Mouse (Mus musculus) megakaryocyte, embryonic 14.5 days (primary cell): ENCODE data around the gene Mob3b. TPM values are rescaled to one million over a fixed set of nuclear protein-coding genes. Genes with fewer than 3 reads are reported as not detected.

Experiments
- H3K27me3 ChIP-seq: replicated peaks from 2 replicates; pipeline ENCODE3; 2012; ENCODE audit warnings: inconsistent platforms
- H3K36me3 ChIP-seq: replicated peaks from 2 replicates; pipeline ENCODE3; 2012; ENCODE audit warnings: low read length, inconsistent platforms, mixed read lengths
- H3K4me1 ChIP-seq: 2 replicates; pipeline ENCODE4 v1.6.1; 2012; ENCODE audit warnings: inconsistent platforms
- H3K4me3 ChIP-seq: replicated peaks from 2 replicates; pipeline ENCODE3; 2012; ENCODE audit warnings: moderate library complexity, mild to moderate bottlenecking, inconsistent platforms
- H3K9me3 ChIP-seq: 2 replicates; pipeline ENCODE4 v1.6.1; 2012; ENCODE audit warnings: inconsistent platforms
- FLI1 ChIP-seq: IDR thresholded peaks from 2 replicates; pipeline ENCODE4 v1.6.1; 2012; ENCODE audit warnings: low read length, inconsistent platforms, mixed read lengths
- GATA1 ChIP-seq: IDR thresholded peaks from 3 replicates; pipeline ENCODE4 v1.6.1; 2012; ENCODE audit warnings: mixed read lengths, low read length, inconsistent platforms, borderline replicate concordance
- polyA plus RNA-seq: library from polyadenylated mRNA; stranded (reverse); fragments of >175 nt; gene quantifications from 2 replicates; pipeline ENCODE4 v1.2.3, GENCODE M21; 2012; ENCODE audit warnings: low replicate concordance; ENCODE audit not compliant: insufficient read depth

Gene Mob3b
- polyA plus RNA-seq, 1 experiment = 0.34 TPM

DNA sequence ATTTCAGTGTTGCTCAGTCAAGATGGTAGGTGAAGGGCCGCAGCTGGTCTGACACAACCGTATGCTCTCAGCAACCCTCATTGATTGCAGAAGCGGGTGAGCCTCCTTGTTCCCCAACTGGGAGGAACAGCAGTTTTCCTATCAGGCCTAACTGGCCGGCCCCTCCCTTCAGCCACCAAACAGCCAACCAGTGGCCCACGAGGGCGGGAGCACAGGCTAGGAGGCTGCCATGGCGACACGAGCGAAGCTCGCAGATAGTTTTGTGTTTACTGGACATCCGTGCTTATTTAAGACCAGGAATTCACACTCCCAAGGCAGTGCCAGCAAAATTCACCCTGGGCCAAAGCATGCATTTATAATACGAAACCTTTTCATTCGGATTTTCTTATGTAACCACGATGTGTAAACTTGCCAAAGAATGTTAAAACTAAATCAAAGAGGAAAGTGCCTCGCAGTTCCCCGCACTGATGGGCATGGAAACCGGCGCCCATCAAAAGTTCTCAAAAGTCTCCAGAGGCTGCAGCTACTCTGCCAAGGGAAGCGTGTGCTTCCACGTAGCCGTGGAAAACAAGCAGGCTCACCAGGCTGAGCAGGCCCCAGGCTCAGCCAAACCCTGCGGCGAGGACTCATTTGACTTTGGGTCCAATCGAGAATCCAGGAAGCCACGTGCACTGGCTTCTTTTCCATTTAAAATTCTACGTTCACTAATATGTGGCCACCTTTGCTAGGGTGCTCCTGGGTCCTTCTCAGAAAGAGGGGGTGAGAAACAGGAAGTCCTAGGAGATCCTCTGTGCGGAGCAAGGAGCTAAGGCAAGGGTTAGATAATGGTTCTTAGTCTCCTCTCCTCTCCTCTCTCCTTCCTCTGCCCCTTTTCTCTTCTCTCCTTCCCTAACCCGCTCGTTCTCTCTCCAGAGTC lies 57.2 kb downstream of the Mob3b start:
- peak overlapping the region; percentile 81 for H3K4me3 ChIP-seq
- no peaks in the 10 kb centered on the region for H3K36me3 ChIP-seq
- 0 out of 2 replicates have a peak, but pooled peaks cover 4% of the 10 kb centered on the region for H3K9me3 ChIP-seq
- no peaks in the 10 kb centered on the region; the same call in 1 of the 2 replicates for H3K4me1 ChIP-seq
- TF ChIP-seq GATA1 = no peak
- TF ChIP-seq FLI1 = no peak
- no peaks in the 10 kb centered on the region for H3K27me3 ChIP-seq

- Histone ChIP-seq H3K27me3 (no peaks in the 10 kb centered on the region), H3K36me3 (no peaks in the 10 kb centered on the region), H3K4me3 (peak overlapping the region; percentile 81), H3K9me3 (0 out of 2 replicates have a peak, but pooled peaks cover 4% of the 10 kb centered on the region), H3K4me1 (no peaks in the 10 kb centered on the region; the same call in 1 of the 2 replicates)
- no peak for TF ChIP-seq GATA1
- no peak for TF ChIP-seq FLI1
These were observed 57.9 kb downstream of the Mob3b start for GRCm38 (mm10) chr4:35099210-35099864.

- Histone ChIP-seq H3K4me3 (no peak overlapping the region), H3K36me3 (no peaks in the 10 kb centered on the region), H3K9me3 (0 out of 2 replicates have a peak, but pooled peaks cover 4% of the 10 kb centered on the region), H3K4me1 (no peaks in the 10 kb centered on the region; the same call in 1 of the 2 replicates), H3K27me3 (no peaks in the 10 kb centered on the region)
- TF ChIP-seq GATA1 = no peak
- TF ChIP-seq FLI1 = no peak
These were observed 58.7 kb downstream of the Mob3b start for GRCm38 (mm10) chr4:35098552-35098951.

GRCm38 (mm10) chr4:35096226-35097175 lies 60.8 kb downstream of the Mob3b start:
- TF ChIP-seq GATA1 (no peak), FLI1 (no peak)
- H3K9me3 ChIP-seq = 0 out of 2 replicates have a peak, but pooled peaks cover 4% of the 10 kb centered on the region
- peak overlapping the region; percentile 44 for H3K4me3 ChIP-seq
- H3K36me3 ChIP-seq = no peaks in the 10 kb centered on the region
- H3K4me1 ChIP-seq = no peaks in the 10 kb centered on the region; the same call in 1 of the 2 replicates
- no peaks in the 10 kb centered on the region for H3K27me3 ChIP-seq

DNA sequence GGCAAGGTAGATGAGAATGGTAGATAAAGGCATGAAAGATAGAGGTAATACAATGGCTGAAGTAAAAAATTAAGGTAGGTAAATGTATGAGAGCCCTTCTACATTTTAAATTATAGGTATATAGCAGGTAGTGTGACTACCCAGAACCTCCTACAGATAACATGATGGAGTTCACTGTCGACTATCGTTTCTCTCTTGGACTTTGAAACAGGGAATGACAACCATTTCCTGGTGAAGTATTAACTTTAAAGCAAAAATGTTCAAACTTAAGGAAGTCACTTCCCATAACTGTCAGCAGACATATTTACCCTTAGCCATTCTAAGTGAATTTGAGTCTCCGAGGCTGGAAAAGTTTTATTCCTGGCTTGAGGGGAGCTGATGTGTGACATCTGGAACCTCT lies 64.8 kb downstream of the Mob3b start:
- H3K4me3 ChIP-seq = no peak overlapping the region
- TF ChIP-seq FLI1 = no peak
- no peak for TF ChIP-seq GATA1
- H3K9me3 ChIP-seq = peaks cover 3% of the 10 kb centered on the region
- H3K4me1 ChIP-seq = no peaks in the 10 kb centered on the region; the same call in 1 of the 2 replicates
- no peaks in the 10 kb centered on the region for H3K27me3 ChIP-seq
- H3K36me3 ChIP-seq = no peaks in the 10 kb centered on the region

DNA sequence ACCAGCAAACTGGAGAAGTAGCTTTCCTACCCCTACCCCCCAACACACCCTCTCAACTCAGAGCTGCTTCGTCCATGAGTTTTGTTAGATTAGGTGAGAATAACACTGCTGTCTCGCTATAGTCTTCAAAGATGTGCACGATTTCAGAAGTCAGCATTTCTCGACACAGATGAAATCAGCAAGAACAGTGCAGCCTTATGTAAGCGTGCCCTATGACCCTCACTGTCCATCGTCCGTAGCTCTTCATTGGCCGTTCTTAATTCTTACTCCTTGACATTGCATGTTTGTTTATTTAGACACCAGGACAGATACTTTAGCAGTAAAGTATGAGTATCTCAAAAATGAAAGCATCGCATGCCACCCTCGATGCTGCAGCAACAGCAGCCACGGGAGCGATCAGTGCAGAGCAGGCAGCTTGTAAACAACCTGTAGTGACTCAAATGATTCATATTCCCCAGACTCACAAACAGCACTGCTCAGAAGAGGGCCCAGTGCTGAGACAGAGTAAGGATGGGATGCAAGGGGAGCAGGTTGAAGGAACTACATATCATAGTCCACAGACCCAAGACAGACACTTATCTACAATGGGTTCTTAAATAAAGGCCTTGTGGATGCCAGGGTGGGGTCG lies 66.0 kb downstream of the Mob3b start:
- no peaks in the 10 kb centered on the region for H3K27me3 ChIP-seq
- no peaks in the 10 kb centered on the region for H3K4me1 ChIP-seq
- TF ChIP-seq FLI1 (no peak), GATA1 (no peak)
- H3K36me3 ChIP-seq = no peaks in the 10 kb centered on the region
- peaks cover 3% of the 10 kb centered on the region for H3K9me3 ChIP-seq
- H3K4me3 ChIP-seq = no peak overlapping the region

DNA sequence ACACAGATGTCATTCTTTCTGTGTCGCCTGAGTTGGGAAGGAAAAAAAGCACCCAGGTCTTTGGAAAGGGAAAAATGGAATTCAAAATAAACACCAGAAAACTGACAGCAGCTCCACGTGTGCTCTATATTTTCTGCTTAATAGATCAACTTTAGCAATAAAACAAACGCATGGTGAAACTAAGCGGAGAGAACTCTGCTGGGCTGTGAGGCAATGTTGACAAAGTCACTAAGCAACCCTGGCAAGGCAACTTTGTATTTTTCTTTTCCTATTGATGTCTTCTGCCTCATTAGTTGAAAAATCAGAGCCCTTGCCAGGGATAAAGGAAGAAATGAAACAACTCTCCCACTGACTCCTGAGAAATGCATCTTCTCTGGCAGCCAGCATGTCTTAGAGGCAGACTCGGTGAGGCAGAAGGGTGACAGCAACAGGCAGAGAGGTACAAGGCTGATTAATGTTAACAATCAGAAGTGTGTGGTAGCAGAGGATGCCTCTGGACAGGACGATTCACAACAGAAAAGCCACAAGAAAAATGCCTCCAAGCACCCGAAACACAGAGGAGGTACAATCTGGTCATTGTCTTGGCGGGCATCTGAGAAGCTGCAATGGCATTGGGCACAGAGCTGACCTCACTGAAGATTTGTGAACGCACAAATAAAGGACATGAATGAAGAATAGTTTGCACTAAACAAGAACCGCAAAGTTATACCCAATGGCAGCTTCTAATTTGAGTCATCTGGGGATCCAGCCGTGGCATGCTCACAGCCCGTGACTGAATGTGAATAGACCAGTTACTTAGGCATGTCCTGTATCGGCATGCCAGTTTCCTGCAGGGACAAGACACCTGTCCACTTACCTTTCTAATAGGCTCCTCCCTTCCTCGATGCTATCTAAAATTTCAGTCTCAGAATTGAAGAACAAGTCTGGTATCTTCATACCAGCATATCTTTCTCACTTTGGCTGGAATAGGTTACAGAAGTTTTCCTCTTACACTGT lies 67.7 kb downstream of the Mob3b start:
- no peaks in the 10 kb centered on the region for H3K27me3 ChIP-seq
- no peaks in the 10 kb centered on the region for H3K4me1 ChIP-seq
- H3K9me3 ChIP-seq = peaks cover 4% of the 10 kb centered on the region
- no peak for TF ChIP-seq GATA1
- TF ChIP-seq FLI1 = no peak
- no peaks in the 10 kb centered on the region for H3K36me3 ChIP-seq
- H3K4me3 ChIP-seq = no peak overlapping the region
